Mouse (Mus musculus) macrophage (primary cell): Measurements from ENCODE around the gene Rbm24. TPM values are rescaled to one million over a fixed set of nuclear protein-coding genes. Genes with fewer than 3 reads are reported as not detected.

ENCODE experiments used
- H3K27ac ChIP-seq: fragments of 350-480 bp; formaldehyde crosslinking; 2 replicates; pipeline ENCODE4 v1.9.0; 2021
- H3K36me3 ChIP-seq: fragments of 350-480 bp; formaldehyde crosslinking; 2 replicates; pipeline ENCODE4 v1.9.0; 2021; ENCODE audit errors: inconsistent target
- H3K4me3 ChIP-seq: fragments of 350-480 bp; formaldehyde crosslinking; 2 replicates; pipeline ENCODE4 v1.9.0; 2021; ENCODE audit errors: inconsistent target
- H3K79me2 ChIP-seq: fragments of 350-480 bp; formaldehyde crosslinking; 2 replicates; pipeline ENCODE4 v1.9.0; 2021; ENCODE audit errors: inconsistent target
- WGBS: methylation state at CpG from one replicate; pipeline ENCODE4 v1.1.7; 2026; ENCODE audit warnings: inconsistent platforms; ENCODE audit not compliant: missing documents; 5-methylcytosine and 5-hydroxymethylcytosine counted together
- polyA plus RNA-seq: library from polyadenylated mRNA; stranded (reverse); fragments of 250-400 nt; gene quantifications from 3 replicates; pipeline ENCODE4 v1.2.4, GENCODE M21; 2018; ENCODE audit warnings: inconsistent platforms

The Rbm24 gene
- polyA plus RNA-seq, 1 experiment from 2014 or later: not detected

- WGBS: 63% methylated on average over 1 of the region's 3 CpGs
Observed at GRCm38 (mm10) chr13:46420095-46420494, 1.9 kb downstream of the Rbm24 start.

GRCm38 (mm10) chr13:46423805-46424204 is 5.6 kb downstream of the Rbm24 start:
- Histone ChIP-seq H3K79me2 (no peaks in the 10 kb centered on the region), H3K4me3 (no peak overlapping the region), H3K27ac (no peak overlapping the region), H3K36me3 (no peaks in the 10 kb centered on the region)
- WGBS: 91% methylated on average over 7 of the region's 7 CpGs

More at GRCm38 (mm10) chr13:46420095-46420494, 1.9 kb downstream of the Rbm24 start:
- H3K27ac ChIP-seq: no peak overlapping the region
- no peaks in the 10 kb centered on the region for H3K79me2 ChIP-seq
- no peaks in the 10 kb centered on the region for H3K36me3 ChIP-seq
- no peak overlapping the region for H3K4me3 ChIP-seq

- 88% methylated on average over 8 of the region's 8 CpGs for WGBS
- no peaks in the 10 kb centered on the region for H3K36me3 ChIP-seq
- H3K27ac ChIP-seq: no peak overlapping the region
- H3K4me3 ChIP-seq: no peak overlapping the region
- H3K79me2 ChIP-seq: no peaks in the 10 kb centered on the region
Observed at GRCm38 (mm10) chr13:46424376-46424775, 6.1 kb downstream of the Rbm24 start.

GRCm38 (mm10) chr13:46426651-46427269 is 8.5 kb downstream of the Rbm24 start:
- Histone ChIP-seq H3K36me3 (no peaks in the 10 kb centered on the region), H3K27ac (no peak overlapping the region), H3K79me2 (no peaks in the 10 kb centered on the region), H3K4me3 (no peak overlapping the region)
- WGBS: 92% methylated on average over 6 of the region's 6 CpGs

GRCm38 (mm10) chr13:46428964-46429363 is 10.7 kb downstream of the Rbm24 start:
- WGBS: 91% methylated on average over 21 of the region's 22 CpGs
- Histone ChIP-seq H3K4me3 (no peak overlapping the region), H3K27ac (no peak overlapping the region), H3K36me3 (no peaks in the 10 kb centered on the region), H3K79me2 (no peaks in the 10 kb centered on the region)

- 95% methylated on average over 11 of the region's 11 CpGs for WGBS
- Histone ChIP-seq H3K36me3 (no peaks in the 10 kb centered on the region), H3K79me2 (no peaks in the 10 kb centered on the region), H3K27ac (no peak overlapping the region), H3K4me3 (no peak overlapping the region)
Observed at GRCm38 (mm10) chr13:46429866-46430265, 11.6 kb downstream of the Rbm24 start.

- Histone ChIP-seq H3K27ac (no peak overlapping the region), H3K4me3 (no peak overlapping the region), H3K36me3 (no peaks in the 10 kb centered on the region), H3K79me2 (no peaks in the 10 kb centered on the region)
- 75% methylated on average over 7 of the region's 8 CpGs for WGBS
Observed at GRCm38 (mm10) chr13:46433880-46434560, 15.8 kb downstream of the Rbm24 start.

GRCm38 (mm10) chr13:46438960-46439359 is 20.7 kb downstream of the Rbm24 start:
- Histone ChIP-seq H3K4me3 (no peak overlapping the region), H3K36me3 (no peaks in the 10 kb centered on the region), H3K79me2 (no peaks in the 10 kb centered on the region), H3K27ac (no peak overlapping the region)
- 26% methylated on average over 6 of the region's 6 CpGs for WGBS

- H3K4me3 ChIP-seq: no peak overlapping the region
- WGBS: 96% methylated on average over 7 of the region's 7 CpGs
- no peak overlapping the region for H3K27ac ChIP-seq
- H3K79me2 ChIP-seq: no peaks in the 10 kb centered on the region
- H3K36me3 ChIP-seq: no peaks in the 10 kb centered on the region
Observed at GRCm38 (mm10) chr13:46444021-46444420, 25.8 kb downstream of the Rbm24 start.

GRCm38 (mm10) chr13:46446062-46446461 is 27.8 kb downstream of the Rbm24 start:
- WGBS: 84% methylated on average over 6 of the region's 6 CpGs
- H3K36me3 ChIP-seq: no peaks in the 10 kb centered on the region
- H3K4me3 ChIP-seq: no peak overlapping the region
- no peak overlapping the region for H3K27ac ChIP-seq
- H3K79me2 ChIP-seq: no peaks in the 10 kb centered on the region

- WGBS: 85% methylated on average over 2 of the region's 2 CpGs
- Histone ChIP-seq H3K79me2 (no peaks in the 10 kb centered on the region), H3K4me3 (no peak overlapping the region), H3K27ac (no peak overlapping the region), H3K36me3 (no peaks in the 10 kb centered on the region)
Observed at GRCm38 (mm10) chr13:46448276-46448675, 30.0 kb downstream of the Rbm24 start.

- Histone ChIP-seq H3K4me3 (no peak overlapping the region), H3K27ac (no peak overlapping the region), H3K79me2 (no peaks in the 10 kb centered on the region), H3K36me3 (no peaks in the 10 kb centered on the region)
- WGBS: 23% methylated on average over 4 of the region's 4 CpGs
Observed at GRCm38 (mm10) chr13:46449955-46450354, 31.7 kb downstream of the Rbm24 start.

- Histone ChIP-seq H3K36me3 (no peaks in the 10 kb centered on the region), H3K4me3 (no peak overlapping the region)
- WGBS: 83% methylated on average over 7 of the region's 7 CpGs
Observed at GRCm38 (mm10) chr13:46450623-46451022, 32.4 kb downstream of the Rbm24 start.

GRCm38 (mm10) chr13:46451548-46451947 is 33.3 kb downstream of the Rbm24 start:
- Histone ChIP-seq H3K79me2 (no peaks in the 10 kb centered on the region), H3K4me3 (no peak overlapping the region), H3K27ac (no peak overlapping the region), H3K36me3 (no peaks in the 10 kb centered on the region)
- 87% methylated on average over 3 of the region's 3 CpGs for WGBS

More at GRCm38 (mm10) chr13:46450623-46451022, 32.4 kb downstream of the Rbm24 start:
- Histone ChIP-seq H3K27ac (no peak overlapping the region), H3K79me2 (no peaks in the 10 kb centered on the region)

- no peaks in the 10 kb centered on the region for H3K79me2 ChIP-seq
- WGBS: 96% methylated on average over 10 of the region's 10 CpGs
- H3K36me3 ChIP-seq: no peaks in the 10 kb centered on the region
- H3K27ac ChIP-seq: no peak overlapping the region
- no peak overlapping the region for H3K4me3 ChIP-seq
Observed at GRCm38 (mm10) chr13:46459546-46459945, 41.3 kb downstream of the Rbm24 start.
